Mouse (Mus musculus) limb, embryonic 14.5 days (tissue): ENCODE data around the gene Rnaseh2a. TPM values are rescaled to one million over a fixed set of nuclear protein-coding genes. Genes with fewer than 3 reads are reported as not detected.

ENCODE experiments used
- ATAC-seq: fragments of 200-750 bp; cut with Nextera tagmentation; 2 replicates; pipeline ENCODE4 v1.8.0; 2017; ENCODE audit warnings: low read depth, moderate number of reproducible peaks, moderate TSS enrichment; ENCODE audit not compliant: low FRiP score
- DNase-seq: peaks from one replicate; pipeline ENCODE4 v3.0.0-alpha.2; 2015; ENCODE audit warnings: low spot score
- H3K27ac ChIP-seq: fragments of 300-500 bp; sonication (generic); replicated peaks from 2 replicates; pipeline ENCODE4 v1.5.1; 2014; ENCODE audit warnings: low read depth, mild to moderate bottlenecking, low read length, moderate library complexity, mixed read lengths
- H3K27me3 ChIP-seq: fragments of 300-500 bp; sonication (generic); 2 replicates; pipeline ENCODE4 v1.6.1; 2014; ENCODE audit warnings: low read length, mixed read lengths; ENCODE audit not compliant: control insufficient read depth, insufficient read depth
- H3K36me3 ChIP-seq: fragments of 300-500 bp; sonication (generic); 2 replicates; pipeline ENCODE4 v1.6.1; 2014; ENCODE audit warnings: mild to moderate bottlenecking, low read length, moderate library complexity, mixed read lengths; ENCODE audit not compliant: control insufficient read depth, insufficient read depth
- H3K4me1 ChIP-seq: fragments of 300-500 bp; sonication (generic); 2 replicates; pipeline ENCODE4 v1.6.1; 2014; ENCODE audit warnings: antibody characterized with exemption, low read length, mixed read lengths; ENCODE audit not compliant: control insufficient read depth, insufficient read depth
- H3K4me2 ChIP-seq: fragments of 300-500 bp; sonication (generic); replicated peaks from 2 replicates; pipeline ENCODE4 v1.6.1; 2014; ENCODE audit warnings: low read depth, mild to moderate bottlenecking, low read length, moderate library complexity; ENCODE audit not compliant: severe bottlenecking
- H3K4me3 ChIP-seq: fragments of 300-500 bp; sonication (generic); replicated peaks from 2 replicates; pipeline ENCODE4 v1.5.1; 2014; ENCODE audit warnings: low read length
- H3K9ac ChIP-seq: fragments of 300-500 bp; sonication (generic); 2 replicates; pipeline ENCODE4 v1.6.1; 2014; ENCODE audit warnings: mild to moderate bottlenecking, low read depth, low read length, moderate library complexity; ENCODE audit not compliant: severe bottlenecking
- H3K9me3 ChIP-seq: fragments of 300-500 bp; sonication (generic); 2 replicates; pipeline ENCODE4 v1.6.1; 2016; ENCODE audit warnings: low read length; ENCODE audit not compliant: control insufficient read depth
- POLR2A ChIP-seq: fragments of 200-500 bp; IDR thresholded peaks from 2 replicates; pipeline ENCODE4 v1.8.0; 2012; ENCODE audit warnings: inconsistent platforms, mild to moderate bottlenecking, moderate library complexity, borderline replicate concordance; ENCODE audit not compliant: insufficient read depth, insufficient read length; ENCODE audit errors: extremely low read depth
- WGBS: fragments of 180-500 bp; shearing (Covaris S2); extraction: QIAGEN DNeasy Blood & Tissue Kit; methylation state at CpG from one replicate; pipeline ENCODE4 v1.1.7; 2014; 5-methylcytosine and 5-hydroxymethylcytosine counted together
- polyA plus RNA-seq, 2 experiments: library from polyadenylated mRNA; depleted of rRNA in 1 of 2; stranded (reverse) in 1 of 2; unstranded in 1 of 2; fragments of >200 nt; fragmentation: Nextera tagmentation in 1 of 2; extraction: Ambion mirVana in 1 of 2; gene quantifications; 2 replicates each; pipeline versions ENCODE4 v1.2.1 to v1.2.3; 2012 to 2014

Gene Rnaseh2a
- polyA plus RNA-seq, 2 experiments = 60.8 to 90.8 TPM

DNA sequence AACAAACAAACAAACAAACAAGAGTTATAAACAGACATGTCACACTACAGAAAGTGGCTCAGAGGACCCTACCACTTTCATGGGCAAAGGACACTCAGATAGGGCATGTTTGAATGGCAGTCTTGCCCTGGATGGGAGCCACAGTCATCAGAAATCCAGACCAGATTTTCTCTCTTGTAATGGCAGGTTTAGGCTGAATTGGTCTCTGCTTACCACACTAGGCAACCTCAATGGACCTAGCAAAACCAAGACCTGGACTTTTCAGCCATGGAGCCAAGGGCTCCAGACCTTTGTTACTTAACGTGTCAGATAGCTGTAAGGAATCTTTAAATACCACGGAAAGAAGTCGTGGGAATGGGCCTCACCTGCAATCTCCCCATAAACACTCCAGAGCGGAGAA, 25.9 kb downstream of the Rnaseh2a start:
- Histone ChIP-seq H3K4me2 (no peak overlapping the region), H3K36me3 (no peaks in the 10 kb centered on the region), H3K4me1 (peaks cover 6% of the 10 kb centered on the region; the same call in 1 of the 2 replicates), H3K27me3 (peaks cover 44% of the 10 kb centered on the region), H3K9ac (no peak overlapping the region), H3K4me3 (no peak overlapping the region), H3K27ac (no peak overlapping the region), H3K9me3 (no peaks in the 10 kb centered on the region)
- WGBS = 22% methylated on average over 4 of the region's 4 CpGs
- no peak for ATAC-seq
- TF ChIP-seq POLR2A = no peak
- DNase-seq = no peak

DNA sequence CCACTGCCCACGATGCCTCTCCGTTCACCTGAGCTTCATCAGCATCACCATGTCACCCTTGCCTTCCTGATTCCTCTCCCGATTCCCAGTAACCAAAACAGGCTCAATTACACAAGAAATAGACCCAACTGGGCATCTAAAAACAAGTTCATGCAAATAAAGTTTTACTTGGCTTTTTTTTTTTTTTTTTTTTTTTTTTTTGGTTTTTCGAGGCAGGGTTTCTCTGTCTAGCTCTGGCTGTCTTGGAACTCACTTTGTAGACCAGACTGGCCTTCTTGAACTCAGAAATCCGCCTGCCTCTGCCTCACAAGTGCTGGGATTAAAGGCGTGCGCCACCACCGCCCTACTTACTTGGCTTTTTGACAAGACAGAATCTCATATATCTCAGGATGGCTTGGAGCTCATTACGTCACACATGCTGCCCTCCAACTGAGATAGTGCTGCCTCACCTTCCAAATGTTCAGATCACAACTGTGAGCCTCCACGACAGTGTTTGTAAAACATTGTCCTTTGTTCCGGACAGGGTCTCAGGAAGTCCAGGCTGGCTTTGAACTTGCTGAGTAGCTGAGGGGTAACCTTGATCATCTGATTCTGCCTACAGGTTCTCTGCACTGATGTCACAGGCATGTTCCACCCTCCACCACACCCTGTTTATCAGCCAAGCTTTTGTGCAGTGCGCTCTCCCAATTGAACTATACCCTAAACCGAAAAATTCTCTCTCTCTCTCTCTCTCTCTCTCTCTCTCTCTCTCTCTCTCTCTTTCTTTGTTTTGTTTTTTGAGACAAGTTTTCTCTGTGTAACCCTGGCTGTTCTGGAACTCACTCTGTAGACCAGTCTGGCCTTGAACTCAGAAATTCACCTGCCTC, 31.7 kb downstream of the Rnaseh2a start:
- Histone ChIP-seq H3K36me3 (no peaks in the 10 kb centered on the region), H3K4me3 (peak overlapping the region; percentile 40), H3K4me2 (peak overlapping the region; percentile 68; the same call in 1 of the 2 replicates), H3K27me3 (peaks cover 49% of the 10 kb centered on the region), H3K4me1 (peaks cover 6% of the 10 kb centered on the region), H3K9me3 (no peaks in the 10 kb centered on the region), H3K9ac (no peak overlapping the region), H3K27ac (no peak overlapping the region)
- TF ChIP-seq POLR2A = no peak
- WGBS = 64% methylated on average over 13 of the region's 13 CpGs
- DNase-seq = no peak
- no peak for ATAC-seq

DNA sequence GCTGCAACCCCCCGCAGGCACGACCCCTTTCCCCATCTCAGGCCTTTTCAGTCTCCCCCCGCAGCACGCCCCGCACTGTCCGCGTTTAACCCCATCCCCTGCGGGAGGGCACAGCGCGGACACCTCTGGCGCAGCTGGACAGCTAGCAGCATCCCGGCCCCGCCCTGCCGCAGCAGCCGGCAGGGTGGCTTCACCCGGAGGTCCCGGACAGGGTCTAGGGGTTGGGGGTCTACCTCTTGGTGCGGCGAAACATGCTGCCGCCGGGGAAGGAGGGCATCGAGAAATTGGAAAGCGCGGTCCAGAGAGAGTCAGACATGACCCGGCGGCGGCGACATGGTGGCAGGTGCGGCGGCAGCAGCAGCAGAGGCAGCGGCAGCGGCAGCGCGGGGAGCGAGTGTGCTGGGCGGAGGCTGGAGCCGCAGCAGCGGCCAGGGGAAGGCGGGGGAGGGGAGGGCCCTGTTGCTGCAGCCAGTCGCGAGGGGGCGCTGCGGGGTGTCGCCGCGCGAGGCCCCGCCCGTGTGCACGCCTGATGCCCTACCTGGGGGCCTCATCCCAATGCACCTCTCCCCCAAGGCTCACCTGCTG, 32.5 kb downstream of the Rnaseh2a start, which contains the start of gene Mast1:
Mast1 (minus strand) TSS at position 398 of the 585 bp plus-strand sequence.
- peak; percentile 34; the same call in 1 of the 2 replicates for ATAC-seq
- WGBS = 1% methylated on average over 41 of the region's 50 CpGs
- H3K27ac ChIP-seq = no peak within 1 kb of the TSS

DNA sequence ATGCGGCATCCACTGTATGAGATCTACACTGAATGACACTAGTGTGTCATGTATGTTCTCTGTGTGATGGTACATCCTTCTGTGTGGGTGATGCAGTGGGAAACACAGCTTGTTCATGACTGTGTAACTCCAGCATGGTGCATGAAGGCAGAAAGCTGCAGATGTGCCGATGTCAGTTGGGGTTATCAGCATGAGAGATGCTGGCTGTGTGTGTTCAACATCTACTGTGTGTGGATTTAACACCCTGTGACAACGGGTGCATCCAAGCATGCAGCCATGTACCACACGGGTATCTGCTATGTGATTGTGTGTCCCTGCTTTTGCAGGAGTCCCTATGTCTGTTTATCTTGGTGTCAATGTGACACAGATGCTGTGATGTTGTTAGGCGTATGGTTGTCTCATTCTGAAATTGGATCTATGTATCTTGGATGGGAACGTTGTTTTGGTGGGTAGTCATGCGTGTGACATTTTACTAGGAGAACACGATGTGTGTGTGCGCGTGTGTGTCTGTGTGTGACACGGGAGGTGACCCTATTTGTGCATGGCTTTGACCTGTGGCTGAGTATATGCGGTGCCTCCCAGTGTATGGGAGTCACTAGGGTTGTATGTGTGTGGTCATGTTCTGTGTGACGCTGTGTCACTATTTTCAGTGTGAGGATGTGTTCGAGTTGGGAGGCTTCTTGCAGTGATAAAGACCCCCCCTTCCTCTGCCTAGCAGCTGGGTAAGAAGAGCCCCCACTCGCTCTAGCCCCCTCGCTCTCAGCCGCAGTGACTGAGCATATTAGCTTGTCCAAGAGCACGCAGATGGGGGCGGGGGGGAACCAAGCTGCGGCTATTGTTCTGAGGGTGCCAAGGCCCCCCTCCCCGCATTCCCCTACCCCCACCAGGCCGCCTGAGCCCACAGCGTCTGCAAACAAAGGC, 33.3 kb downstream of the Rnaseh2a start:
- no peak overlapping the region for H3K27ac ChIP-seq
- no peak for ATAC-seq

More for the DNA sequence above, 32.5 kb downstream of the Rnaseh2a start, which contains the start of gene Mast1:
- Histone ChIP-seq H3K36me3 (no peaks in the 10 kb centered on the region), H3K9me3 (no peaks in the 10 kb centered on the region), H3K27me3 (peaks cover 54% of the 10 kb centered on the region), H3K9ac (0 out of 2 replicates have a peak within 1 kb of the TSS, but pooled peaks have one; percentile 16), H3K4me2 (peak within 1 kb of the TSS; percentile 68), H3K4me1 (peaks cover 6% of the 10 kb centered on the region), H3K4me3 (peak within 1 kb of the TSS; percentile 40)
- TF ChIP-seq POLR2A = no peak
- DNase-seq = peak; percentile 34

More for the DNA sequence above, 33.3 kb downstream of the Rnaseh2a start:
- Histone ChIP-seq H3K4me2 (peak overlapping the region; percentile 68), H3K9ac (no peak overlapping the region), H3K4me1 (peaks cover 6% of the 10 kb centered on the region), H3K27me3 (peaks cover 54% of the 10 kb centered on the region), H3K4me3 (peak overlapping the region; percentile 40), H3K9me3 (no peaks in the 10 kb centered on the region), H3K36me3 (no peaks in the 10 kb centered on the region)
- WGBS = 30% methylated on average over 20 of the region's 23 CpGs
- TF ChIP-seq POLR2A = no peak
- no peak for DNase-seq
